Mouse (Mus musculus): ENCODE measurements at regions not wholly inside any gene's neighbourhood (a gene's known extent, or its start where the extent isn't known, plus 50 kb on each side); places are given as distances from the start of the nearest gene placed in this dataset.

DNA sequence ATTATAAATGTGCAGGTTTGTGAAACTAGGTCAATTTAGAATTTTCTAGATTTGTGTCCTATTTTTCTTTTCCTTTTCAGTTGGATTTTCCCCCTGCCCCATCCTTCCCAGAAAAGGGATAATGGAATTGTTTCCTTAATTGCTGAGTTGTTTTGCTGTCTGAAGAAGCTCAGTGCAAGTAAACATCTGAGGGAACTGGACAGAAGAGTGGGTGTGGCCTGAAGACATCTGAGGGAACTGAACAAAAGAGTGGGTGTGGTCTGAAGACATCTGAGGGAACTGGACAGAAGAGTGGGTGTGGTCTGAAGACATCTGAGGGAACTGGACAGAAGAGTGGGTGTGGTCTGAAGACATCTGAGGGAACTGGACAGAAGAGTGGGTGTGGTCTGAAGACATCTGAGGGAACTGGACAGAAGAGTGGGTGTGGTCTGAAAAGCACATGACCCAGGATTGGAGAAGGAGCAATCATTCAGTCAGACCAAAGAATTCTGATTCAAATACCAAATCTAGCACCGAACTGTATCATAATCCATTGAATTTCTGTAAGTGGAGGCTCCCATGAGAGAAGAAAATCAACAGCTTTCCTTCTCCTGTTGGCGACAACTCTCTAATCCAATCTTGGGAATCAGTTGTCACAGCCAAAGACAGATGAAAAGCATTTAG, 1479.8 kb downstream of the 4930444P10Rik start:
- Histone ChIP-seq H3K4me1 (ENCODE audit: control insufficient read depth in 1 of 2, insufficient read depth in 2 of 2) (no peaks in the 10 kb centered on the region), H3K9me3 (replicated peaks; ENCODE audit: low read length) (no peaks in the 10 kb centered on the region), H3K27ac (ENCODE audit: insufficient read depth, low read depth) (no peak overlapping the region), H3K4me3 (replicated peaks in 1 of 3; ENCODE audit: low read depth in 2 of 3, low read length in 2 of 3, poor library complexity in 1 of 3) (no peak overlapping the region), H3K27me3 (replicated peaks) (no peaks in the 10 kb centered on the region), H3K36me3 (replicated peaks in 1 of 2; ENCODE audit: control insufficient read depth in 1 of 2, insufficient read depth in 1 of 2, low read length in 1 of 2) (no peaks in the 10 kb centered on the region), H3K4me2 (ENCODE audit: insufficient read depth, low read depth, poor library complexity, severe bottlenecking) (no peak overlapping the region), H3K9ac (ENCODE audit: insufficient read depth, low read depth) (no peak overlapping the region), H3K79me2 (replicated peaks; ENCODE audit: control insufficient read depth, extremely low read depth, insufficient read depth, poor library complexity, severe bottlenecking) (no peaks in the 10 kb centered on the region)
- dilution Hi-C loops (cut with MboI; ENCODE audit: extremely low pct_ligation_motif_present, extremely low pct_unique_long_range_greater_than_20kb, low sequenced_read_pairs) (no loop called here), in situ Hi-C loops (cut with MboI; ENCODE audit: low pct_ligation_motif_present, low pct_unique_long_range_greater_than_20kb, low sequenced_read_pairs) (no loop called here)
- TF ChIP-seq RAD21 (IDR thresholded peaks at IDR 0.05; ENCODE audit: low read depth, low read length) (no peak), HCFC1 (IDR thresholded peaks at IDR 0.05; ENCODE audit: low read depth, low read length) (no peak), ZKSCAN1 (IDR thresholded peaks at IDR 0.05; ENCODE audit: borderline replicate concordance, low read depth, low read length) (no peak), TBP (conservative IDR thresholded peaks at IDR 0.05; ENCODE audit: low read depth, low read length) (no peak), USF1 (IDR thresholded peaks at IDR 0.05; ENCODE audit: low read depth, low read length) (no peak), MXI1 (IDR thresholded peaks at IDR 0.05; ENCODE audit: low read depth, low read length) (no peak), MAFK (IDR thresholded peaks at IDR 0.05; ENCODE audit: insufficient replicate concordance, low read length) (no peak), E2F4 (IDR thresholded peaks at IDR 0.05; ENCODE audit: insufficient replicate concordance, low read depth, low read length) (no peak)
- DNase-seq (ENCODE audit: extremely low read depth): no peak

DNA sequence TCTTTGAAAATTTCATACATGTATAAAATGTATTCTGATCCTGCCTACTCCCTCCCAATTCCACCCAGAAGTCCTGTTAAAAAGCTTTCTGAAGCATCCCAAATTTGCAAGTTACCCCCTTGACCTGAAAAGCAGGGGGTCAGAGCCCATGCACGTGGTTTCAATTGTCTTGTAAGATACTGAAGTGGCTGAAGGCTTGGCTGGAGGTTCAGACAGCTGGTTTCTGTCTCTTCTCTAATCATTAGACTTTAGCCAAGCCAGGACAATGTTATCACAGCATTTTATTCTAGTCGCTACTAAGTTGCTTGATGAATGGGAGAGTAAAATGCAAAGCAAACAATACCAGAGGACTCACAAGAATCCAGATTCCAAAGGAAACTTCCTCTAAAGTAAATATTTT, 1484.1 kb downstream of the 4930444P10Rik start:
- no peak for TF ChIP-seq ZC3H11A (IDR thresholded peaks at IDR 0.05; ENCODE audit: low read depth, low read length)
- TF ChIP-seq CHD2 (IDR thresholded peaks at IDR 0.05; ENCODE audit: low read length): no peak
- TF ChIP-seq ZNF384 (IDR thresholded peaks at IDR 0.05; ENCODE audit: low read depth, low read length): no peak
- no peak for TF ChIP-seq ZKSCAN1 (IDR thresholded peaks at IDR 0.05; ENCODE audit: borderline replicate concordance, low read depth, low read length)
- TF ChIP-seq SIN3A (IDR thresholded peaks at IDR 0.05; ENCODE audit: low read length): no peak
- no peak for TF ChIP-seq POLR2A (IDR thresholded peaks at IDR 0.05; ENCODE audit: low read depth, low read length)
- Histone ChIP-seq H3K9me3 (replicated peaks; ENCODE audit: low read length) (no peaks in the 10 kb centered on the region), H3K27ac (ENCODE audit: insufficient read depth, low read depth) (no peak overlapping the region), H3K9ac (ENCODE audit: insufficient read depth, low read depth) (no peak overlapping the region), H3K27me3 (replicated peaks) (no peaks in the 10 kb centered on the region), H3K4me1 (ENCODE audit: control insufficient read depth in 1 of 2, insufficient read depth in 2 of 2) (no peaks in the 10 kb centered on the region), H3K79me2 (replicated peaks; ENCODE audit: control insufficient read depth, extremely low read depth, insufficient read depth, poor library complexity, severe bottlenecking) (no peaks in the 10 kb centered on the region), H3K36me3 (replicated peaks in 1 of 2; ENCODE audit: control insufficient read depth in 1 of 2, insufficient read depth in 1 of 2, low read length in 1 of 2) (no peaks in the 10 kb centered on the region), H3K4me3 (replicated peaks in 1 of 3; ENCODE audit: low read depth in 2 of 3, low read length in 2 of 3, poor library complexity in 1 of 3) (no peak overlapping the region), H3K4me2 (ENCODE audit: insufficient read depth, low read depth, poor library complexity, severe bottlenecking) (no peak overlapping the region)
- no peak for DNase-seq (ENCODE audit: extremely low read depth)
- dilution Hi-C loops (cut with MboI; ENCODE audit: extremely low pct_ligation_motif_present, extremely low pct_unique_long_range_greater_than_20kb, low sequenced_read_pairs) (no loop called here), in situ Hi-C loops (cut with MboI; ENCODE audit: low pct_ligation_motif_present, low pct_unique_long_range_greater_than_20kb, low sequenced_read_pairs) (no loop called here)

DNA sequence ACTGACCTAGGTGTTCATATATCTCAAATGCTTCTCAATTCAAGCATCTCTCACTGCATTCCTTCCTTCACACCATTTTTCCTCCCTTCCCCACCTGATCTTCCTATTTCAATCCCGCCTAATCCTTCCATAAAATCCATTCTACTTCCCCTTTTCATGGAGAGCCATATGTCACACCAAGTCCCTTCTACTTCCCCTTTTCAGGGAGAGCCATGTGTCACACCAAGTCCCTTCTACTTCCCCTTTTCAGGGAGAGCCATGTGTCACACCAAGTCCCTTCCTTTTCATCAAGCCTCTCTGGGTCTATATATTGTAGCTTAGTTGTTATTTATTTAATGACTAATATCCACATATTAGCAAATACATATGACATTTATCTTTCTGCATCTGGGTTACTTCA, 1497.2 kb downstream of the 4930444P10Rik start:
- Histone ChIP-seq H3K36me3 (replicated peaks in 1 of 2; ENCODE audit: control insufficient read depth in 1 of 2, insufficient read depth in 1 of 2, low read length in 1 of 2) (no peaks in the 10 kb centered on the region), H3K79me2 (replicated peaks; ENCODE audit: control insufficient read depth, extremely low read depth, insufficient read depth, poor library complexity, severe bottlenecking) (no peaks in the 10 kb centered on the region), H3K4me2 (ENCODE audit: insufficient read depth, low read depth, poor library complexity, severe bottlenecking) (no peak overlapping the region), H3K9ac (ENCODE audit: insufficient read depth, low read depth) (no peak overlapping the region), H3K27ac (ENCODE audit: insufficient read depth, low read depth) (no peak overlapping the region), H3K4me1 (ENCODE audit: control insufficient read depth in 1 of 2, insufficient read depth in 2 of 2) (peaks cover 0 to 10% of the 10 kb centered on the region in 2 experiments; a peak in 1 of 4 replicates), H3K9me3 (replicated peaks; ENCODE audit: low read length) (no peaks in the 10 kb centered on the region), H3K4me3 (replicated peaks in 1 of 3; ENCODE audit: low read depth in 2 of 3, low read length in 2 of 3, poor library complexity in 1 of 3) (no peak overlapping the region), H3K27me3 (replicated peaks) (no peaks in the 10 kb centered on the region)
- in situ Hi-C loops (cut with MboI; ENCODE audit: low pct_ligation_motif_present, low pct_unique_long_range_greater_than_20kb, low sequenced_read_pairs): no loop called here
- TF ChIP-seq EP300 (IDR thresholded peaks at IDR 0.05; ENCODE audit: low read length): peak; percentile 46; the same call in 1 of the 2 replicates
- no peak for TF ChIP-seq ZMIZ1 (IDR thresholded peaks at IDR 0.05; ENCODE audit: low read depth, low read length)
- TF ChIP-seq ELF1 (IDR thresholded peaks at IDR 0.05; ENCODE audit: low read depth, low read length): no peak
- TF ChIP-seq MYC (IDR thresholded peaks at IDR 0.05; ENCODE audit: low read depth, low read length): peak; percentile 87
- peak; percentile 75; the same call in 1 of the 2 replicates for TF ChIP-seq MAX (IDR thresholded peaks at IDR 0.05; ENCODE audit: low read length)
- TF ChIP-seq RAD21 (IDR thresholded peaks at IDR 0.05; ENCODE audit: low read depth, low read length): no peak
- DNase-seq (ENCODE audit: extremely low read depth): peak; percentile 50
- dilution Hi-C loops (cut with MboI; ENCODE audit: extremely low pct_ligation_motif_present, extremely low pct_unique_long_range_greater_than_20kb, low sequenced_read_pairs): no loop called here
